Mouse (Mus musculus) liver, adult 2 months (tissue): Measurements from ENCODE around the gene Fkbp8.

Experiments used
- CTCF ChIP-seq: fragments of 200-500 bp; IDR thresholded peaks from 2 replicates; pipeline ENCODE4 v1.5.1; 2011; ENCODE audit warnings: low read depth, low read length, control low read depth
- POLR2A ChIP-seq: fragments of 200-500 bp; IDR thresholded peaks from 2 replicates; pipeline ENCODE4 v1.6.1; 2011; ENCODE audit warnings: low read length, control low read depth; ENCODE audit not compliant: insufficient read depth; ENCODE audit errors: extremely low read depth

GRCm38 (mm10) chr8:70549412-70550184, 22.1 kb downstream of the Fkbp8 start:
- no peak for TF ChIP-seq POLR2A
- no peak for TF ChIP-seq CTCF
